Mouse (Mus musculus) brain, adult 2 months (tissue): ENCODE data around the gene Gm5157.
"Not testable (repeated sequence)": the region's sequence is repeated elsewhere in the genome, so short reads cannot be mapped to it uniquely, and the experiment has no call there.

Source experiments
- DNase-seq: peaks from one replicate; pipeline ENCODE4 v3.0.0; 2011; ENCODE audit warnings: low read depth, low spot score

Gene Gm5157

GRCm38 (mm10) chr7:21190323-21190722 is at the start of gene Gm5157:
TSS of gene Gm5157 (minus strand) at chr7:21190423.
- not testable (repeated sequence) for DNase-seq

- not testable (repeated sequence) for DNase-seq
Observed at GRCm38 (mm10) chr7:21161885-21162284, 28.3 kb downstream of the Gm5157 start, which contains the start of gene Vmn1r123. TSS of gene Vmn1r123 (plus strand) at chr7:21162185.
